ENCODE assay signal across 9 mouse cellular contexts in the genomic region with DNA sequence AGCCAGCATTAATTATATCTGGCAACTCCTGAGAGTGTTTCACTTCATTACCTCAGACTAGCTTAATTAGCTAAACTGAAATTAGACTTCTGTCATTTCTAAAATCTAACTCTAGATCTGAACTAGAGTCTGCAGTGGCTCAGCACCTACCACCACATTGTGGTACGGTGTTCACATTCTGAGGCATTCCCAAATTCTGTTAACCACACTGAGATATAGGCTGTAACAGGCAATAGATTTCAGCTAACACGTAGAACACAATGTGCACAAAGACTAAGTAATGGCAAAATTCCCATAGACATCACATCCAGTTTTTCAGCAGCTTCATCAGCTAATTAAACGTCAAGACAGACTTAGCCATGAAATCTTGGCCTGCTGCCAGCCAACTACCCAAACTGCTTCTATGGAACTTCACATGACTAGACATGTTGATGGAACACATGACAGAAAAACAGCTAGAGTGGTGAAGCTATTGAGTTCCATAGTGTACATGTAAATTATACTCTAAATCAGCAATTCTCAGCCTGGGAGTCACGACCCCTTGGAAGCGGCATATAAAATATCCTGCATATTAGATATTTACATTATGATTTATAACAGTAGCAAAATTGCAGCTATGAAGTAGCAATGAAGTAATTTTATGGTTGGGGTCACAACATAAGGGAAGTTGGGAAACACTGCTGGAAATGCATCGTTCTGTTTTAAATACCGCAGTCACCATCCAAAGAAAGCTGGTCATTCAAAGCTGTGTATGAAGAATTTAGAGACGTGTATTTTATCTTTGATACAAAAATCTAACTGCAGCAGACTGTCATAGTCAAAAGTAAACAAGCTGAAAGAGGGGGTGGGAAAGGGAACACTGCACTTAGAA.
A peak's percentile ranks its signal among the peaks of the same experiment; 100 is the strongest.
DNase-seq lines count a peak whose midpoint lies in the region; ATAC-seq and TF ChIP-seq lines count a peak whose summit lies in the region.
"Had no signal": no experiment of that assay in that cellular context is flagged by ENCODE, and none has a peak within 500 bp of the region (broad histone marks: within the 10 kb centered on the region; RNA-seq: fewer than 3 reads in every experiment).

No protein-coding gene starts in this region.

- H3K27ac ChIP-seq in stomach, embryonic 14.5 days (ENCODE audit: low read length) = 0 out of 2 replicates have a peak overlapping the region, but pooled peaks have one; percentile 45
- H3K27ac ChIP-seq in stomach, postnatal 0 days (replicated peaks) = no peak overlapping the region
- peak overlapping the region; percentile 74 for H3K27ac ChIP-seq in forebrain, embryonic 15.5 days (replicated peaks)
- no peak overlapping the region for H3K27ac ChIP-seq in intestine, postnatal 0 days (ENCODE audit: low read depth, low read length)

- no peak for TF ChIP-seq CTCF in stomach, postnatal 0 days (IDR thresholded peaks at IDR 0.05; ENCODE audit: low read depth)
- no peak for TF ChIP-seq CTCF in intestine, postnatal 0 days (IDR thresholded peaks at IDR 0.05; ENCODE audit: low read depth)

- 61% methylated on average over 8 of the region's 8 CpGs for WGBS in stomach, embryonic 14.5 days
- 52% methylated on average over 8 of the region's 8 CpGs for WGBS in stomach, postnatal 0 days
- WGBS in forebrain, embryonic 15.5 days = 42% methylated on average over 8 of the region's 8 CpGs
- WGBS in intestine, postnatal 0 days = 72% methylated on average over 8 of the region's 8 CpGs

- no peak overlapping the region for H3K4me3 ChIP-seq in stomach, embryonic 14.5 days (ENCODE audit: low read depth, low read length)
- H3K4me3 ChIP-seq in stomach, postnatal 0 days (ENCODE audit: low read depth, low read length) = no peak overlapping the region
- H3K4me3 ChIP-seq in forebrain, embryonic 15.5 days = no peak overlapping the region
- no peak overlapping the region for H3K4me3 ChIP-seq in intestine, postnatal 0 days (ENCODE audit: low read depth, low read length)
- H3K4me3 ChIP-seq: heart, embryonic 12.5 days had no signal

- peak; percentile 30 for DNase-seq in kidney, postnatal 14 days
- no peak for DNase-seq in kidney, adult 8-10 months
- no peak for DNase-seq in stomach, postnatal 0 days (ENCODE audit: low spot score)
- peak; percentile 76 for DNase-seq in retina, postnatal 1 day
- DNase-seq: lung, postnatal 36 days had no signal

- no peak for ATAC-seq in stomach, embryonic 14.5 days (ENCODE audit: insufficient number of reproducible peaks, insufficient read depth, low FRiP score, low read depth)
- ATAC-seq in stomach, postnatal 0 days (ENCODE audit: low FRiP score, low TSS enrichment) = no peak
- ATAC-seq in forebrain, embryonic 15.5 days (replicated peaks) = peak; percentile 76
- no peak for ATAC-seq in intestine, postnatal 0 days

- 0 out of 2 replicates have a peak, but pooled peaks cover 4% of the 10 kb centered on the region for H3K4me1 ChIP-seq in stomach, embryonic 14.5 days (ENCODE audit: control insufficient read depth, insufficient read depth, low read length)
- H3K4me1 ChIP-seq in stomach, postnatal 0 days (replicated peaks; ENCODE audit: control insufficient read depth, insufficient read depth) = no peaks in the 10 kb centered on the region
- peaks cover 32% of the 10 kb centered on the region for H3K4me1 ChIP-seq in forebrain, embryonic 15.5 days
- H3K4me1 ChIP-seq in intestine, postnatal 0 days (replicated peaks; ENCODE audit: control insufficient read depth, insufficient read depth, low read length) = no peaks in the 10 kb centered on the region

- H3K36me3 ChIP-seq in stomach, embryonic 14.5 days (ENCODE audit: control insufficient read depth, insufficient read depth, low read length) = peaks cover 7% of the 10 kb centered on the region; the same call in 1 of the 2 replicates
- H3K36me3 ChIP-seq in stomach, postnatal 0 days (ENCODE audit: control insufficient read depth, insufficient read depth, low read length) = no peaks in the 10 kb centered on the region
- no peaks in the 10 kb centered on the region for H3K36me3 ChIP-seq in forebrain, embryonic 15.5 days
- peaks cover 3% of the 10 kb centered on the region; the same call in 1 of the 2 replicates for H3K36me3 ChIP-seq in intestine, postnatal 0 days (ENCODE audit: control insufficient read depth, insufficient read depth)

- TF ChIP-seq EP300 in stomach, postnatal 0 days (optimal IDR thresholded peaks at IDR 0.05) = no peak

- no peaks in the 10 kb centered on the region for H3K27me3 ChIP-seq in stomach, embryonic 14.5 days (ENCODE audit: control insufficient read depth, insufficient read depth, low read length)
- no peaks in the 10 kb centered on the region for H3K27me3 ChIP-seq in stomach, postnatal 0 days (ENCODE audit: control insufficient read depth, insufficient read depth, low read length)
- no peaks in the 10 kb centered on the region for H3K27me3 ChIP-seq in forebrain, embryonic 15.5 days
- H3K27me3 ChIP-seq in intestine, postnatal 0 days (replicated peaks; ENCODE audit: control insufficient read depth, insufficient read depth, low read length) = no peaks in the 10 kb centered on the region
- H3K27me3 ChIP-seq: heart, embryonic 12.5 days had no signal

- no peak overlapping the region for H3K4me2 ChIP-seq in stomach, embryonic 14.5 days (replicated peaks; ENCODE audit: low read depth, low read length)
- H3K4me2 ChIP-seq in stomach, postnatal 0 days (replicated peaks; ENCODE audit: low read depth) = no peak overlapping the region
- no peak overlapping the region for H3K4me2 ChIP-seq in forebrain, embryonic 15.5 days (replicated peaks)
- H3K4me2 ChIP-seq in intestine, postnatal 0 days (replicated peaks; ENCODE audit: low read depth) = no peak overlapping the region
- H3K4me2 ChIP-seq: heart, embryonic 12.5 days had no signal

- no peaks in the 10 kb centered on the region for H3K9me3 ChIP-seq in stomach, embryonic 14.5 days (ENCODE audit: control insufficient read depth, low read depth, low read length)
- no peaks in the 10 kb centered on the region for H3K9me3 ChIP-seq in stomach, postnatal 0 days (ENCODE audit: control insufficient read depth, low read length)
- no peaks in the 10 kb centered on the region for H3K9me3 ChIP-seq in forebrain, embryonic 15.5 days
- H3K9me3 ChIP-seq in intestine, postnatal 0 days (ENCODE audit: control insufficient read depth) = no peaks in the 10 kb centered on the region
- H3K9me3 ChIP-seq: heart, embryonic 12.5 days had no signal

- H3K9ac ChIP-seq in stomach, embryonic 14.5 days (replicated peaks; ENCODE audit: low read depth, low read length) = no peak overlapping the region
- H3K9ac ChIP-seq in stomach, postnatal 0 days (ENCODE audit: low read length) = no peak overlapping the region
- H3K9ac ChIP-seq in forebrain, embryonic 15.5 days (replicated peaks) = no peak overlapping the region
- H3K9ac ChIP-seq in intestine, postnatal 0 days (ENCODE audit: low read depth, low read length) = no peak overlapping the region
- H3K9ac ChIP-seq: heart, embryonic 12.5 days had no signal

Comparison
In these comparisons a context has a peak if more than half of its experiments do, and no peak if none do; other contexts are left out.
1. DNase-seq: peak in kidney, postnatal 14 days (single experiment) and retina, postnatal 1 day (single experiment); none in kidney, adult 8-10 months (0 of 2) and stomach, postnatal 0 days (single experiment).
2. H3K27ac ChIP-seq: peak in stomach, embryonic 14.5 days (single experiment) and forebrain, embryonic 15.5 days (single experiment); none in stomach, postnatal 0 days (single experiment) and intestine, postnatal 0 days (single experiment).